Mouse (Mus musculus) lung, embryonic 14.5 days (tissue): Measurements from ENCODE around the gene Kansl1. TPM values are rescaled to one million over a fixed set of nuclear protein-coding genes. Genes with fewer than 3 reads are reported as not detected.

Experiments used
- ATAC-seq: fragments of 200-750 bp; cut with Nextera tagmentation; 2 replicates; pipeline ENCODE4 v1.8.0; 2017; ENCODE audit warnings: mild to moderate bottlenecking, moderate TSS enrichment, moderate library complexity; ENCODE audit not compliant: insufficient read depth
- DNase-seq: peaks from one replicate; pipeline ENCODE4 v3.0.0-alpha.2; 2015
- H3K27ac ChIP-seq: fragments of 300-500 bp; sonication (generic); 2 replicates; pipeline ENCODE4 v1.5.1; 2014; ENCODE audit warnings: low read depth, mild to moderate bottlenecking, moderate library complexity
- H3K27me3 ChIP-seq: fragments of 300-500 bp; sonication (generic); 2 replicates; pipeline ENCODE4 v1.6.1; 2014; ENCODE audit warnings: low read length, control low read depth; ENCODE audit not compliant: insufficient read depth
- H3K36me3 ChIP-seq: fragments of 300-500 bp; sonication (generic); 2 replicates; pipeline ENCODE4 v1.6.1; 2014; ENCODE audit warnings: control low read depth; ENCODE audit not compliant: insufficient read depth
- H3K4me1 ChIP-seq: fragments of 300-500 bp; sonication (generic); 2 replicates; pipeline ENCODE4 v1.6.1; 2014; ENCODE audit warnings: antibody characterized with exemption, control low read depth; ENCODE audit not compliant: insufficient read depth
- H3K4me2 ChIP-seq: fragments of 300-500 bp; sonication (generic); 2 replicates; pipeline ENCODE4 v1.6.1; 2014; ENCODE audit warnings: mild to moderate bottlenecking
- H3K4me3 ChIP-seq: fragments of 300-500 bp; sonication (generic); 2 replicates; pipeline ENCODE4 v1.5.1; 2014; ENCODE audit warnings: low read depth, low read length
- H3K9ac ChIP-seq: fragments of 300-500 bp; sonication (generic); 2 replicates; pipeline ENCODE4 v1.6.1; 2014
- H3K9me3 ChIP-seq: fragments of 300-500 bp; sonication (generic); 2 replicates; pipeline ENCODE4 v1.6.1; 2016; ENCODE audit warnings: low read depth, low read length, control low read depth
- CTCF ChIP-seq: IDR thresholded peaks from 2 replicates; pipeline ENCODE4 v1.5.1; 2016; ENCODE audit warnings: antibody characterized with exemption, low read depth
- WGBS: fragments of 180-500 bp; shearing (Covaris S2); extraction: QIAGEN DNeasy Blood & Tissue Kit; methylation state at CpG from one replicate; pipeline ENCODE4 v1.1.7; 2014; 5-methylcytosine and 5-hydroxymethylcytosine counted together
- microRNA-seq: library from miRNA; unstranded; fragments of <30 nt; microRNA quantifications from one replicate; pipeline ENCODE4, GENCODE M21; 2016; ENCODE audit warnings: borderline number of aligned reads
- polyA plus RNA-seq: library from polyadenylated mRNA; unstranded; fragments of >200 nt; fragmentation: Nextera tagmentation; extraction: Ambion mirVana; gene quantifications from 2 replicates; pipeline ENCODE4 v1.2.1, GENCODE M21; 2014

Kansl1 gene
- polyA plus RNA-seq, 1 experiment from 2014 or later, result 28.1 TPM

DNA sequence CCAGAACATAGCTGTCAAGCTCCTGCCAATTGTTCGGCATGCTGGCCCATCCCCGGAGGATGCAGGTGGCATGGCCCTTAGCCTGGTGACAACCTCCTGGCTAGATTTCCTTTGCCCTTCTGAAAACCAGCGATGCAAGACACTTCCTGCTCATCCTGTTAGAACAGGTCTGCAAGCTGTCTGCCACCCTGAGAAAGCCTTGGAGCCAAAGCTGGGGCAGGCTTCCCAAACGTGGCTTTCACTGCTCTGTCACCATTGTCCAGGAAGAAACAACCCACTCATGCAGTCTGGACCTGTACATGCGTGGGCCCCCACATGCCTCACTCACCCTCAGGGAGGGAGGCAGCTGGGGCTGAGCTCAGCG, 179.8 kb downstream of the Kansl1 start:
- ATAC-seq (no peak), DNase-seq (no peak)
- Histone ChIP-seq H3K9ac (no peak overlapping the region), H3K27ac (no peak overlapping the region), H3K9me3 (no peaks in the 10 kb centered on the region), H3K4me3 (no peak overlapping the region), H3K27me3 (no peaks in the 10 kb centered on the region), H3K4me2 (no peak overlapping the region), H3K36me3 (no peaks in the 10 kb centered on the region), H3K4me1 (no peaks in the 10 kb centered on the region)
- 54% methylated on average over 6 of the region's 6 CpGs for WGBS
- TF ChIP-seq CTCF, result no peak

DNA sequence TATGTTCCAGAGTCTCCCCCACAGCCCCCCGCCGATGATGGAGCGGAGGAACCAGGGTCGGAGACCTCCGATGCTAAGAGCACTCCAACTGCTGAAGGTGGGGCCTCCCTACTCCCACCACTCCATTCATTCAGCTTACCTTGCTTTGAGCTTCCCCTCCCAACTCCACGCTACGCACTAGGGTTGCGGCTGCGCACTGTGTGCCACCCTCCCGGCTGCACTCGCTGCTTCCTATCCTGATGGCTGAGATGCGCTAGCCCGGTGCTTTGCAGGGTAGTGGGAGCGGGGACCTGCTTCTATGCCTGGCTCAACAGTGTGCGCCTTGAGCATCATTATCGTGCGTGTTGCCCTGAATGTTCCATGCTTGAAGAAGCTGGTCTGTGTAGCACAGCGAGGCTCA, 181.5 kb downstream of the Kansl1 start:
- ATAC-seq (no peak), DNase-seq (no peak)
- Histone ChIP-seq H3K4me3 (no peak overlapping the region), H3K36me3 (no peaks in the 10 kb centered on the region), H3K4me1 (no peaks in the 10 kb centered on the region), H3K4me2 (no peak overlapping the region), H3K27ac (no peak overlapping the region), H3K9me3 (no peaks in the 10 kb centered on the region), H3K27me3 (no peaks in the 10 kb centered on the region), H3K9ac (no peak overlapping the region)
- TF ChIP-seq CTCF, result no peak
- WGBS, result 93% methylated on average over 18 of the region's 18 CpGs

Small RNAs within 50 kb of the gene (microRNA-seq; reads per million reads assigned to microRNA genes)
- not detected for gene Gm47315

Other genes starting within 250 kb of the Kansl1 start
- gene Mapt, start 237.5 kb downstream of the Kansl1 start, polyA plus RNA-seq, result 2.5 and 4.1 TPM in 2 replicates
- 47.7 and 51.0 TPM in 2 replicates for gene Cdc27, start 81.8 kb upstream of the Kansl1 start, polyA plus RNA-seq
- gene Myl4, start 81.8 kb upstream of the Kansl1 start, polyA plus RNA-seq, result 9.8 and 52.1 TPM in 2 replicates
- 1.9 and 2.1 TPM in 2 replicates for gene Itgb3, start 139.1 kb upstream of the Kansl1 start, polyA plus RNA-seq
- not detected in 2 replicates for gene Gm11639, start 216.8 kb upstream of the Kansl1 start, polyA plus RNA-seq